Mouse (Mus musculus): ENCODE data around the gene Ptbp1. TPM values are rescaled to one million over a fixed set of nuclear protein-coding genes. Genes with fewer than 3 reads are reported as not detected.
"Not testable (repeated sequence)": the region's sequence is repeated elsewhere in the genome, so short reads cannot be mapped to it uniquely, and the experiment has no call there.

The Ptbp1 gene
- polyA plus RNA-seq, 1 experiment from 2014 or later, result 215 TPM

DNA sequence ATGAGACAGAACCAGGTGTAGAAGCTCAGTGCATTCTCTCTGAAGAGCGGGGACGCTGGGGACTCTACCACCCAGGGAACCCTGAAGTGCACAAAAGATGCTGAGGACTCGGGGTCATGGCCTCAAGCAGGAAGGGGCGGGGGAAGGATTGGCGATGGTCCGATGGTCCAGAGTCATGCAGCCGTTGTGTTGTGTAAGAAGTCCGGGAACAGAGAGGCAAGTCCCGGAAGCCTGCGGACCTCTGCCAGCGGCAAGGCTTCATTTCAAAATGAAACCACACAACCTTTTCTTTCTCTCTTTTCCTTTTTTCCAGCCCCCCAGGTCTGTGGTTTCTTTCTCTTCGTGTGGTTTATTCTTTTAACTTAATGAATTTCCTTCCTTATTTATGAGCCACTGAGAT, 23.5 kb downstream of the Ptbp1 start:
- Histone ChIP-seq H3K36me3 (ENCODE audit: control insufficient read depth, insufficient read depth, low read length) (no peaks in the 10 kb centered on the region), H3K27me3 (ENCODE audit: control insufficient read depth, insufficient read depth, low read length) (peaks cover 8% of the 10 kb centered on the region; the same call in 1 of the 2 replicates), H3K4me3 (ENCODE audit: low read depth, low read length) (no peak overlapping the region), H3K27ac (ENCODE audit: low read depth, low read length) (no peak overlapping the region), H3K9me3 (ENCODE audit: control insufficient read depth, low read length) (no peaks in the 10 kb centered on the region), H3K4me2 (ENCODE audit: low read depth) (no peak overlapping the region), H3K4me1 (ENCODE audit: control insufficient read depth, insufficient read depth, low read length) (peaks cover 12% of the 10 kb centered on the region), H3K9ac (ENCODE audit: low read length) (no peak overlapping the region)
- DNase-seq (ENCODE audit: low spot score), result no peak
- WGBS, result 56% methylated on average over 12 of the region's 12 CpGs
- no peak for ATAC-seq (ENCODE audit: insufficient read depth, low FRiP score, low TSS enrichment)

DNA sequence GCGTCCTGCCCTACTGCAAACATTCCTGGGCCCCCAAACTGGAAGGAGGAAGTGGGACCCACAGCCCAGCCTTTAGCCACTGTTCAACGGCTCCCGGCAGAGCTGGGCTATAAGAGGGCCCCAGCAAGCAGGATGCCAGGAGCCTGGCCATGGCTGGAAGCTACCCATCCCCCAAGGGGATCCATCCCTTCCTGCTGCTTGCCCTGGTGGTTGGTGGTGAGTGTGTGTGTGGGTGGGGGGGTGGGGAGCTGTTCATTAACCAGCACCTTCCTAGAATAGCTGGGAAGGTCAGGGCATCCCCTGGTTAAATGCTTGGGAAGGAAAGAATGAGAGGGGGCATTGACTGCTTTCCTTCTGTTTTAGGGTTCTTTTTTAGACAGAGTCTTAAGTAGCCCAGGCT, 25.3 kb downstream of the Ptbp1 start:
- no peak overlapping the region for H3K4me3 ChIP-seq (ENCODE audit: low read depth, low read length)
- DNase-seq (ENCODE audit: low spot score), result no peak
- H3K4me2 ChIP-seq (ENCODE audit: low read depth), result no peak overlapping the region
- no peak for ATAC-seq (ENCODE audit: insufficient read depth, low FRiP score, low TSS enrichment)
- peaks cover 6% of the 10 kb centered on the region for H3K4me1 ChIP-seq (ENCODE audit: control insufficient read depth, insufficient read depth, low read length)
- 43% methylated on average over 3 of the region's 3 CpGs for WGBS
- no peak overlapping the region for H3K27ac ChIP-seq (ENCODE audit: low read depth, low read length)
- peaks cover 9% of the 10 kb centered on the region; the same call in 1 of the 2 replicates for H3K27me3 ChIP-seq (ENCODE audit: control insufficient read depth, insufficient read depth, low read length)
- H3K9ac ChIP-seq (ENCODE audit: low read length), result no peak overlapping the region
- no peaks in the 10 kb centered on the region for H3K36me3 ChIP-seq (ENCODE audit: control insufficient read depth, insufficient read depth, low read length)
- no peaks in the 10 kb centered on the region for H3K9me3 ChIP-seq (ENCODE audit: control insufficient read depth, low read length)

DNA sequence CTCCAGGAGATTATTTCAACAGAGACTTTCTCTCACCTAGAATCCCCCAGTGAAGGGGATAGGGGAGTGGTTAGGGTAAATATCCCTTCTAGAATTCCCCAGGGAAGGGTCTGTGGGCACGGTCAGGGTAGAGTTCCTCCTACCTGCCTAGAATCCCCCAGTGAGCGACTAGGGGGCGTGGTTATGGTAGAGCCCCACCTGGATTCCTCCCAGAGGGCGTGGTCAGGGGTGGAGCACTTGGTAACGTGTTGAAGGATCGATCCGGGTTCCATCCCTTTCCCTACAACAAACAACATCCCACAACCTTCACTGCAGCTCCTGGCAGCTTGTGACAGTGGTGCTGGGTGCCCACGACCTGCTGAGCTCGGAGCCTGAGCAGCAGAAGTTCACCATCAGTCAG, 26.5 kb downstream of the Ptbp1 start:
- Histone ChIP-seq H3K27me3 (ENCODE audit: control insufficient read depth, insufficient read depth, low read length) (peaks cover 9% of the 10 kb centered on the region; the same call in 1 of the 2 replicates), H3K4me2 (ENCODE audit: low read depth) (no peak overlapping the region), H3K36me3 (ENCODE audit: control insufficient read depth, insufficient read depth, low read length) (no peaks in the 10 kb centered on the region), H3K9me3 (ENCODE audit: control insufficient read depth, low read length) (no peaks in the 10 kb centered on the region), H3K9ac (ENCODE audit: low read length) (no peak overlapping the region), H3K4me1 (ENCODE audit: control insufficient read depth, insufficient read depth, low read length) (peaks cover 3% of the 10 kb centered on the region; the same call in 1 of the 2 replicates), H3K27ac (ENCODE audit: low read depth, low read length) (no peak overlapping the region), H3K4me3 (ENCODE audit: low read depth, low read length) (no peak overlapping the region)
- DNase-seq (ENCODE audit: low spot score), result no peak
- 17% methylated on average over 9 of the region's 9 CpGs for WGBS
- ATAC-seq (ENCODE audit: insufficient read depth, low FRiP score, low TSS enrichment), result no peak

DNA sequence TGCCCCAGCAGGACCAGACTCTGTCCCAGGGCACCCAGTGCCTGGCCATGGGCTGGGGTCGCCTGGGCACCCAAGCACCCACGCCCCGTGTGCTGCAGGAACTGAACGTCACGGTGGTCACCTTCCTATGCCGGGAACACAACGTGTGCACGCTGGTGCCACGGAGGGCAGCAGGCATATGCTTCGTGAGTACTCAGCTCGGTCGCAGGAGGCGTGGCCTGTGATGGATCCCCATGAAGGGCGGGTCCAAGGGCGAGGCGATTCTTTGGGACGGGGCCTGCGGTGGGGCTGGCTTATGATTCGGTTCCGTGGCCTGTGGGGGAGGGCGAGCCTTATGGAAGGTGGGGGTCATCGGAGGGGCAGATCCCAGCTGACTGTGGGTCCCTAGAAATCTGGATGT, 27.8 kb downstream of the Ptbp1 start:
- H3K4me1 ChIP-seq (ENCODE audit: control insufficient read depth, insufficient read depth, low read length), result peaks cover 3% of the 10 kb centered on the region; the same call in 1 of the 2 replicates
- no peak for DNase-seq (ENCODE audit: low spot score)
- 6% methylated on average over 22 of the region's 22 CpGs for WGBS
- H3K4me3 ChIP-seq (ENCODE audit: low read depth, low read length), result peak overlapping the region; percentile 13; the same call in 1 of the 2 replicates
- H3K9me3 ChIP-seq (ENCODE audit: control insufficient read depth, low read length), result no peaks in the 10 kb centered on the region
- peak overlapping the region; percentile 22 for H3K4me2 ChIP-seq (ENCODE audit: low read depth)
- H3K27ac ChIP-seq (ENCODE audit: low read depth, low read length), result no peak overlapping the region
- peaks cover 9% of the 10 kb centered on the region; the same call in 1 of the 2 replicates for H3K27me3 ChIP-seq (ENCODE audit: control insufficient read depth, insufficient read depth, low read length)
- H3K9ac ChIP-seq (ENCODE audit: low read length), result peak overlapping the region; percentile 32
- ATAC-seq (ENCODE audit: insufficient read depth, low FRiP score, low TSS enrichment), result no peak
- H3K36me3 ChIP-seq (ENCODE audit: control insufficient read depth, insufficient read depth, low read length), result no peaks in the 10 kb centered on the region

DNA sequence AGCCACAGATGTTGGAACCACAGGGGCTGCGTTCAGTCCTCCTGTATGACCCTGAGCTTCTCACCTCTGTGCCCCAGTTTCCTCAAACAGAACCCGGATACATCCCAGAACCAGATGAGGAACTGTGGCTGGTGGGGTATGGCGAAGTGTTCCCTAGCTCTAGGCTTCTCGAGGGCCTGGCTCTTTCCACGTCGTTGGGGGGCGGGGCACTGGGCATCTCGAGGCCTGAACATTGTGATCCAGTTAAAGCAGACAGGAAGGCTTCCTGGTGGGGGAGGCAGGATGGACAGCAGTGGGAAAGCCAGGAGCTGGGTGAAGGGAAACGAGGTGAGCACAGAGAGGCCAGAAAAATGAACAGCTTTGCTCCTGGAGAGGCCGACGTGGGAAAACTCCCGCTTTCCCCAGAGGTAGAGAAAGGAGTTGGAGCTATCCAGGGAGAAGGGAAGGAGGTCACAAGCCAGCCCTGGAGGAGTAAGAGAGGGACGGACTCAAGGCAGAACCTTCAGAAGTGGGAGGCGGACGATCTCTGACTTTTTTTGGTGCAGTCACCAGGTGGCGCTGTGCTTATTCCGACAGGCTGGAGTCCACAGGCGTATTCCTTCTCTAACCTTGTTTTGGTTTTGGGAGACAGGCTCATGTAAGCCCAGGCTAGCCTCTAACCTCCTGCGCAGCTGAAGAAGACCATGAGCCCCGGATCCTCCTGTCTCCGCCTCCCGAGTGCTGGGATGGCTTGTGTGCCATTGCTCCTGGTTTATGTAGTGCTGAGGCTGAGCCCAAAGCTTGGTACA, 29.3 kb downstream of the Ptbp1 start:
- no peak for ATAC-seq (ENCODE audit: insufficient read depth, low FRiP score, low TSS enrichment)
- peaks cover 9% of the 10 kb centered on the region; the same call in 1 of the 2 replicates for H3K27me3 ChIP-seq (ENCODE audit: control insufficient read depth, insufficient read depth, low read length)
- H3K9ac ChIP-seq (ENCODE audit: low read length), result no peak overlapping the region
- peak; percentile 79 for DNase-seq (ENCODE audit: low spot score)
- H3K9me3 ChIP-seq (ENCODE audit: control insufficient read depth, low read length), result no peaks in the 10 kb centered on the region
- no peaks in the 10 kb centered on the region for H3K36me3 ChIP-seq (ENCODE audit: control insufficient read depth, insufficient read depth, low read length)
- H3K4me1 ChIP-seq (ENCODE audit: control insufficient read depth, insufficient read depth, low read length), result peaks cover 3% of the 10 kb centered on the region; the same call in 1 of the 2 replicates
- WGBS, result 14% methylated on average over 22 of the region's 22 CpGs
- no peak overlapping the region for H3K4me3 ChIP-seq (ENCODE audit: low read depth, low read length)
- H3K4me2 ChIP-seq (ENCODE audit: low read depth), result no peak overlapping the region; the same call in 1 of the 2 replicates
- no peak overlapping the region for H3K27ac ChIP-seq (ENCODE audit: low read depth, low read length)

DNA sequence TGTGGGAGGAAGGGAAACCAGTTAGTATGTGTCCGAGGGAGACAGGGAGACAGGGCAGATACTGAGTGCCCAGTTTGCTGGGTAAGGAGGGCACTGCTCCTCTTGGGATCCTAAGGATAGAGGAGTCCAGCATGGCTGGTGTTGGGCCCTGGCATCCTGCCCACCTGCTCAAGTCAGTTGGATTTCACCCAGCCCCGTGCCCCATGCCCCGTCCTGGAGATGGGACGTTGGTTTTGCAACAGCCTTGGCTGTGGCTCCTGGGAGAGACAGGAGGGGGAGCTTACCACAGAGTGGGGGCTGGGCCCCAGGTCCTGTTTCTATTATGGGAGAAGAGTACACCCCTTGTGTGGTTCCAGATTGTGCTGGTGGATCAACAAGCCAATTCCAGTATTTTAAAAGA, 30.2 kb downstream of the Ptbp1 start:
- DNase-seq (ENCODE audit: low spot score) (no peak), ATAC-seq (ENCODE audit: insufficient read depth, low FRiP score, low TSS enrichment) (no peak)
- Histone ChIP-seq H3K4me2 (ENCODE audit: low read depth) (no peak overlapping the region), H3K36me3 (ENCODE audit: control insufficient read depth, insufficient read depth, low read length) (no peaks in the 10 kb centered on the region), H3K4me3 (ENCODE audit: low read depth, low read length) (no peak overlapping the region), H3K27ac (ENCODE audit: low read depth, low read length) (no peak overlapping the region), H3K27me3 (ENCODE audit: control insufficient read depth, insufficient read depth, low read length) (peaks cover 9% of the 10 kb centered on the region; the same call in 1 of the 2 replicates), H3K9ac (ENCODE audit: low read length) (no peak overlapping the region), H3K9me3 (ENCODE audit: control insufficient read depth, low read length) (no peaks in the 10 kb centered on the region), H3K4me1 (ENCODE audit: control insufficient read depth, insufficient read depth, low read length) (peaks cover 3% of the 10 kb centered on the region; the same call in 1 of the 2 replicates)
- 69% methylated on average over 4 of the region's 4 CpGs for WGBS

DNA sequence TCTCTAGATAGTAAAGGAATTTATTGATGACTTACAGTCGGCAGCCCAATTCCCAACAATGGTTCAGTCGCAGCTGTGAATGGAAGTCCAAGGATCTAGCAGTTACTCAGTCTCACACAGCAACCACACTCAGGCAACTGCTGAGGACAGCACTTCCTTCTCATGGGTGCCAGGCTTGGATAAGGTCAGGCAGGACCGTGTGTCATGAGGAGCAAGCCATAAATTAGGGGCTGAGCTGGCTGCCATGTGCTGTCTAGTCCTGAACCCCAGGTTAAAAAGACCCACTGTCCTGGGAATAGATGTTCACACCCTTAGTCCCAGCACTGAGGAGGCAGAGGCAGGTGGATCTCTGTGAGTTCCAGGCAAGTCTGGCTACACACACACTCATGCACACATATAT, 30.7 kb downstream of the Ptbp1 start:
- H3K4me1 ChIP-seq (ENCODE audit: control insufficient read depth, insufficient read depth, low read length); H3K9ac ChIP-seq (ENCODE audit: low read length); H3K27ac ChIP-seq (ENCODE audit: low read depth, low read length); H3K4me2 ChIP-seq (ENCODE audit: low read depth); H3K27me3 ChIP-seq (ENCODE audit: control insufficient read depth, insufficient read depth, low read length); H3K4me3 ChIP-seq (ENCODE audit: low read depth, low read length); H3K9me3 ChIP-seq (ENCODE audit: control insufficient read depth, low read length); H3K36me3 ChIP-seq (ENCODE audit: control insufficient read depth, insufficient read depth, low read length); ATAC-seq (ENCODE audit: insufficient read depth, low FRiP score, low TSS enrichment); DNase-seq (ENCODE audit: low spot score): not testable (repeated sequence)
- whole genome bisulfite sequencing, result 67% methylated on average over 2 of the region's 3 CpGs

DNA sequence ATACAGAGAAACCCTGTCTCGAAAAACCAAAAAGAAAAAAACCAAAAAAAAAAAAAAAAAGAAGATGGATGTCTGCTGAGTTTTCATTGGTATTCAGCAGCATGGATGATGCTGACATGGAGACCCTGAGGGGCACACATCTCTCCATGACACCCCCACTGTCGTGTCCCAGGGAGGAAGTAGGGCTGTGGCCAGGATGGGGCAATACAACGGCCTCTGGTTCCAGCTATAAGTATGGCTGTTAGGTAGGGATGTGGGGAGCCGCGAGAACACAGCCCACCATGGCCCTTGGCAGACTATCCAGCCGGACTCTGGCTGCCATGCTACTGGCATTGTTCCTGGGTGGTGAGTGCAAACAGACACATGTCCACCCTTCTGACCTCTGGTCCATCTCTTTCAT, 31.8 kb downstream of the Ptbp1 start, which contains the start of gene Elane:
TSS of gene Elane (plus strand) at position 194 of the 400 bp plus-strand sequence.
- 89% methylated on average over 6 of the region's 6 CpGs for WGBS
- Histone ChIP-seq H3K4me1 (ENCODE audit: control insufficient read depth, insufficient read depth, low read length) (peaks cover 3% of the 10 kb centered on the region; the same call in 1 of the 2 replicates), H3K36me3 (ENCODE audit: control insufficient read depth, insufficient read depth, low read length) (no peaks in the 10 kb centered on the region), H3K4me2 (ENCODE audit: low read depth) (no peak within 1 kb of the TSS), H3K4me3 (ENCODE audit: low read depth, low read length) (no peak within 1 kb of the TSS), H3K27me3 (ENCODE audit: control insufficient read depth, insufficient read depth, low read length) (peaks cover 9% of the 10 kb centered on the region; the same call in 1 of the 2 replicates), H3K9ac (ENCODE audit: low read length) (no peak within 1 kb of the TSS), H3K9me3 (ENCODE audit: control insufficient read depth, low read length) (no peaks in the 10 kb centered on the region), H3K27ac (ENCODE audit: low read depth, low read length) (no peak within 1 kb of the TSS)
- ATAC-seq (ENCODE audit: insufficient read depth, low FRiP score, low TSS enrichment) (no peak), DNase-seq (ENCODE audit: low spot score) (no peak)

DNA sequence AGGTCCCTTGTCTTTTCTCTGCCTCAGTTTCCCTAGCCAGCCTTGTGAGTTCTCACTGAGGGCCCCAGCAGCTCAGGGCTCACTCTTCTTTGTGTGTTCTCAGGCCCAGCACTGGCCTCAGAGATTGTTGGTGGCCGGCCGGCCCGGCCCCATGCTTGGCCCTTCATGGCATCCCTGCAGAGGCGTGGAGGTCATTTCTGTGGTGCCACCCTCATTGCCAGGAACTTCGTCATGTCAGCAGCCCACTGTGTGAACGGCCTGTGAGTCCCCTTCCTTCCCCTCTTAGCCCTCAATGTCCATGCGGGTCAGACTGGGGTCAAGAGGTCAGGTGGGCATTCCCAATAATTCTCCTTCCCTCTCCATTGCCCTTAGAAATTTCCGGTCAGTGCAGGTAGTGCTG, 32.4 kb downstream of the Ptbp1 start:
- Histone ChIP-seq H3K4me1 (ENCODE audit: control insufficient read depth, insufficient read depth, low read length) (peaks cover 3% of the 10 kb centered on the region; the same call in 1 of the 2 replicates), H3K9me3 (ENCODE audit: control insufficient read depth, low read length) (no peaks in the 10 kb centered on the region), H3K27me3 (ENCODE audit: control insufficient read depth, insufficient read depth, low read length) (peaks cover 9% of the 10 kb centered on the region; the same call in 1 of the 2 replicates), H3K4me2 (ENCODE audit: low read depth) (no peak overlapping the region), H3K9ac (ENCODE audit: low read length) (no peak overlapping the region), H3K4me3 (ENCODE audit: low read depth, low read length) (no peak overlapping the region), H3K36me3 (ENCODE audit: control insufficient read depth, insufficient read depth, low read length) (no peaks in the 10 kb centered on the region), H3K27ac (ENCODE audit: low read depth, low read length) (no peak overlapping the region)
- ATAC-seq (ENCODE audit: insufficient read depth, low FRiP score, low TSS enrichment), result no peak
- no peak for DNase-seq (ENCODE audit: low spot score)
- WGBS, result 76% methylated on average over 8 of the region's 8 CpGs
